Mouse (Mus musculus): ENCODE data around the gene Gmpr.

DNA sequence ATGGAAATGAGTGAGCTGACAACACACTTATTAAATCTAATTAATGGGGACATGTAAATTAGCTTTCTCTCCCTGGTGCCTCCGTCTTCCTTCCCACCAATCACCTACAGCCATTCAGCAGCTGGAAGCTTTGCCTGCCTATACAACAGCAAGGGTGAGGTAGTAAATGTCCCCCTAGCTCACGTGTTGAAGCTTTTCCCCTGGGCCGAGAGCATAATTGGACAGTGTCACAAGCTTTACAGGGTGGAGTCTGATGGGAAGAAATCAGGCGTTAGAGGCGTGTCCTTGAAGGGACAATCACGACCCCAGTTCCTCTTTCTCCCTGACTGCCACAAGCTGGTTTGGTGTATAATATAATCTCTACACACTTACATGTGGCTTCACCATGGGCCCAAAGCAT lies 93.2 kb downstream of the Gmpr start:
- TF ChIP-seq POLR2AphosphoS2 (IDR thresholded peaks at IDR 0.05; ENCODE audit: insufficient read length, low read depth) (no peak), POLR2A (IDR thresholded peaks at IDR 0.05; ENCODE audit: insufficient read length, low read depth) (no peak), USF1 (IDR thresholded peaks at IDR 0.05; ENCODE audit: low read depth) (no peak), CEBPB (IDR thresholded peaks at IDR 0.05; ENCODE audit: insufficient read depth, poor library complexity, severe bottlenecking) (no peak)

Data from myocyte (in vitro differentiated cells).